Mouse (Mus musculus): ENCODE data around the gene Erc2. TPM values are rescaled to one million over a fixed set of nuclear protein-coding genes. Genes with fewer than 3 reads are reported as not detected.

The Erc2 gene
- polyA plus RNA-seq, 1 experiment from 2014 or later: 2.5 TPM

DNA sequence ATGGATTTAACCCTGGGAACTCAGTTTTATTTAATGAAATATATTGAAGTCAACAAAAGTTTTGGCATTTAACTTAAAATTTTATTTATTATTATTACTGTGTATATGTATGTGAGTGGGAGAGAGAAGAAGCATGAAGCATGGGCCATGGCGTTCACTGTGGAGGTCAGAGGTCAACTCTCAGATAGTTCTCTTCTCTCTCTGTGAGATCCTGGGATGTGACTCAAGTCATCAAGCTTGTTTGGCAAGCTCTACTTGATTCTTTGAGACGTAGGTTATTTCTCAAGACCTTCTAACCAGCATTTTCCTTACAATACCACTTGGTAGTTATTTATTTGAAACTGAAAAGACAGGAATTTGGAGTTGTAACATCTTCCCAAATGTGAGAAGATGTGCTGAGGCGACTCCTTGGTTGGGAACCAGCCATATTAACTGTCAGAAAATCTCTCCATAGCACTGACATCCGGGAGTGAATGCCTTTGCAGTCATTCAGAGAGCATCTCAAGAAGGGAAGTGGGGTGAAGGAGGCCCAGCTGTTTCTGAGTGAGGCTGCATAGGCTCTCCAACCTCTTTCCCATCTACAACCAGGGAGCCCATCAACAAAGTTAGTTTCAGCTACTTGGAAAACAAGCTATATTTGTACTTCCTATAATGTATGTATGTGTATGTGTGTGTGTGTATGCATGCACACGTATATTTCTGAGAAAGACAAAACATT is 299.6 kb downstream of the Erc2 start:
- no peaks in the 10 kb centered on the region for H3K27me3 ChIP-seq
- ChIA-PET CTCF (interaction anchor here (1.4 kb wide), 1 partner anchor 20 kb away, joined by 4 read pairs; no protein-coding TSS in a partner anchor), POLR2A (no interaction called here)
- no peak for TF ChIP-seq CTCF (IDR thresholded peaks at IDR 0.05)
- no peak for DNase-seq (ENCODE audit: low read depth, low spot score)
- in situ Hi-C loops (cut with MboI; ENCODE audit: low pct_unique_long_range_greater_than_20kb): no loop called here
- no peak for ATAC-seq

DNA sequence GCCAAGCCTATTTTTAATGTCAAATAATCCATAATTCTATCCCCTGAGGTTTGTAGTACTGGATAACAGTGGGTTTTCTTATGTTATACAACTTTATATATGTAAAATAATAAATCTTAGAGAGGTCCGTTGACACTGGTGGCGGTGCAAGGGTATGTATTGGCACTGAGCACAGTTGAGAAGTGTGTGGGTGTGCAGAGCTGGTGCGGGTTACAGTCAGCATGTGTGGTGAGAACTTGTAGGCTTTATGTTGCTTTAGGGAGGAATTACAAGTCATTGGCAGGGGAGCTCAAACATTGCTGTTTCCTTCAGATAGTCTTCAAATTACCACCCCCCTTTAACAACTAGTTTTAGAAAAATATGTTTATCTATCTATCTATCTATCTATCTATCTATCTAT is 305.1 kb downstream of the Erc2 start:
- no peak for TF ChIP-seq CTCF (IDR thresholded peaks at IDR 0.05)
- in situ Hi-C loops (cut with MboI; ENCODE audit: low pct_unique_long_range_greater_than_20kb): no loop called here
- ChIA-PET POLR2A (interaction anchor here (0.6 kb wide), 1 partner anchor 33 kb away, joined by 6 read pairs; no protein-coding TSS in a partner anchor), CTCF (no interaction called here)
- ATAC-seq (no peak), DNase-seq (ENCODE audit: low read depth, low spot score) (no peak)
- H3K27me3 ChIP-seq: no peaks in the 10 kb centered on the region

DNA sequence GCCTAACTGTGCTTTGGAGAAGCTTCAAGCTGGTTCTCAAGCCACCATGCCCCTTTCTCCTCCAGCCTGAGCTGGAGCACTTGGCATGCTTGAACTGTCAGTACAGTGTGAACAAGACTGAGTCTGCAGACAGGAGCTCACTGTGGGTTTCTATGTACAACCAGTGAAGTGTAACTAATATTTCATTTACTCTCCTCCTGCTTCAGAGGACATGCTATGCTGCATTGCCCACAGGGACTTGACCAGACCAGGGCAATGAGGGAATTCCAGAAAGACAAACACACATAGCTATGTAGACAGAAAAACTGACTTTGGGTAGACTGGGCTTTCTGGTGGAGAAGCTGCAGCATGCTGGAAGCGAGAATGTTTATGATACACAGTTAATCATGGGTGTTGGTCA is 311.3 kb downstream of the Erc2 start:
- ATAC-seq: peak; percentile 78
- no peak for TF ChIP-seq CTCF (IDR thresholded peaks at IDR 0.05)
- no peaks in the 10 kb centered on the region for H3K27me3 ChIP-seq
- POLR2A ChIA-PET: interaction anchor here (1.4 kb wide), 1 partner anchor 9 kb away, joined by 3 read pairs; no protein-coding TSS in a partner anchor
- CTCF ChIA-PET: interaction anchor here (0.7 to 0.8 kb wide), 2 partner anchors 9 to 15 kb away, joined by 3 read pairs; no protein-coding TSS in a partner anchor
- in situ Hi-C loops (cut with MboI; ENCODE audit: low pct_unique_long_range_greater_than_20kb): no loop called here
- no peak for DNase-seq (ENCODE audit: low read depth, low spot score)

DNA sequence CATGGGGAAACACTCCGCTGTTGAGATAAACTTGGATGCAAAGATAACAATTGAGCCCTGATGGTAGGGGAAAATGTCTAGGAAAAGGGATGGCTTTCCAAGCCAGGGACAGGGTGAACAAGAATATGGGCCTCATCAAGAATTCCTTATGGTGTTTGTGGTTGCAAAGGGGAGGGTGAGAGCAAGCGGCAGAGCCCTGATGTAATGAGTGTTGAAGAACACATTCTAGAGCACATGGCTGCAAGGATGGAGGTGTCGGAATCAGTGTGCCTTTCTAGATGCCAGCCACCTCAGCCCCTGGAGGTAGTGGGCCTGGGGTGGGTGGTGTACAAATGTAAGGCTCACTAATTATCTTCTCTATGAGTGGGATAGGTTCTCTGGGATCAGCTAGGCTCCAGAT is 313.5 kb downstream of the Erc2 start:
- ATAC-seq (no peak), DNase-seq (ENCODE audit: low read depth, low spot score) (no peak)
- CTCF ChIA-PET: interaction anchor here (0.6 kb wide), 1 partner anchor 18 kb away, joined by 3 read pairs; no protein-coding TSS in a partner anchor
- POLR2A ChIA-PET: no interaction called here
- no peak for TF ChIP-seq CTCF (IDR thresholded peaks at IDR 0.05)
- in situ Hi-C loops (cut with MboI; ENCODE audit: low pct_unique_long_range_greater_than_20kb): no loop called here
- no peaks in the 10 kb centered on the region for H3K27me3 ChIP-seq

DNA sequence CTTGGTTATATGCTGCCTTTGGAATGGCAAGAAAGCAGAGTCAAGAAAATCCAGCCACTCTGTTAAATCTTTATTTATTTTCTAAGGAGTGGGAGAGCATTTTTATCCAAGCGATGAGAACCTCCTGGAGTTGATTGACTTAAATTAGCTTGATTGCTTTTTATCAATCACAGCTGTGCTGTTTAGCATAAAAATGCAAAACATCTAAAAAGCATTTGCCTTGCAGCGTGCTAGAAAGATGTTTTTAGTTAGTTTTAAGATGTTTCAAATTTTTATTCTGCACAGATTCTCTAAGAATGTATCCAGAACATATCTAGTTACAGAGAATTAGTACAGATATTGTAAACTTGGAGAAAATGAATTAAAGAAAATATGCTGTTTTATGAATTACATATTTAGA is 315.7 kb downstream of the Erc2 start:
- no peak for TF ChIP-seq CTCF (IDR thresholded peaks at IDR 0.05)
- POLR2A ChIA-PET: no interaction called here
- no peak for DNase-seq (ENCODE audit: low read depth, low spot score)
- in situ Hi-C loops (cut with MboI; ENCODE audit: low pct_unique_long_range_greater_than_20kb): no loop called here
- no peak for ATAC-seq
- H3K27me3 ChIP-seq: no peaks in the 10 kb centered on the region
- CTCF ChIA-PET: interaction anchor here (1.3 kb wide), 1 partner anchor 13 kb away, joined by 3 read pairs; no protein-coding TSS in a partner anchor

DNA sequence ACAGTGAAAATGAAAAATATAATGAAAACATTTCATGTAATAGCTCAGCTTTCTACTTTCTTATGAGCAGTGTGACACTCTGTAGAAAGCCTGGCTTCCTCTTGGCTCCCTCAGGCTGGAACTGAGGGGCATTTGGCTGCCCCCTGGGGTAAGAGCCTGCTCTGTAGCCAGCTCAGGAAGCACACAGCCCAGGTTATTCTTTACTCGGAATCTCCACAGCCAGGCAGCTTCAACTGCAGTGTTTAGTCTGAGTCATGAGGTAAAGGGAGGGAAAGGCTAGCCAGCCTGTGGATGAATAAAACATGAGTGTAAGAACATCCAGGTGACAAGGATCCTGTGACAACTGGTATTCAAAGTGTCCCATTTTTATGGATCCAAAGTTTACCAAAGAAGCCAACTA is 323.0 kb downstream of the Erc2 start:
- no peaks in the 10 kb centered on the region for H3K27me3 ChIP-seq
- no peak for DNase-seq (ENCODE audit: low read depth, low spot score)
- ATAC-seq: no peak
- ChIA-PET CTCF (no interaction called here), POLR2A (no interaction called here)
- in situ Hi-C loops (cut with MboI; ENCODE audit: low pct_unique_long_range_greater_than_20kb): no loop called here
- no peak for TF ChIP-seq CTCF (IDR thresholded peaks at IDR 0.05)

DNA sequence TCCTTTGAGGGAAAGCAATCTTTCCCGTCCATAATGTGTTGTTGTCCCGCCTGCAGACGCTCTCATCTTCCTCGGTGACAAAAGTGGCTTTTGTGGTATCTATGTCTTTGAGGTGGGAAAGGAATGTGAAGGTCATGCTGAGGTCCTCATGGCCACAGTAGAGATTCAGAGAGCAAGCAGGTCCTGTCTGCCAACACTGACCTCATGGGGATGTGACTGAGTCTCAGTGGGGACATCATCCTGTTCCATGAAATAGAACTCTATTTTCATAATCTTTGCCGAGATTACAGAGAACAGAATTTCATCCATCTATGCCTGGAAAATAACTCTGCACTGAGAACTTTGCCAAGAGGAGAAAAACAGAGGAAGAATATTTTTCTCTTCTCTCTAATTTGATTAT is 324.0 kb downstream of the Erc2 start:
- ATAC-seq (no peak), DNase-seq (ENCODE audit: low read depth, low spot score) (no peak)
- no peak for TF ChIP-seq CTCF (IDR thresholded peaks at IDR 0.05)
- ChIA-PET CTCF (interaction anchor here (1.5 kb wide), 1 partner anchor 561 kb away, joined by 3 read pairs; no protein-coding TSS in a partner anchor), POLR2A (no interaction called here)
- in situ Hi-C loops (cut with MboI; ENCODE audit: low pct_unique_long_range_greater_than_20kb): no loop called here
- no peaks in the 10 kb centered on the region for H3K27me3 ChIP-seq

DNA sequence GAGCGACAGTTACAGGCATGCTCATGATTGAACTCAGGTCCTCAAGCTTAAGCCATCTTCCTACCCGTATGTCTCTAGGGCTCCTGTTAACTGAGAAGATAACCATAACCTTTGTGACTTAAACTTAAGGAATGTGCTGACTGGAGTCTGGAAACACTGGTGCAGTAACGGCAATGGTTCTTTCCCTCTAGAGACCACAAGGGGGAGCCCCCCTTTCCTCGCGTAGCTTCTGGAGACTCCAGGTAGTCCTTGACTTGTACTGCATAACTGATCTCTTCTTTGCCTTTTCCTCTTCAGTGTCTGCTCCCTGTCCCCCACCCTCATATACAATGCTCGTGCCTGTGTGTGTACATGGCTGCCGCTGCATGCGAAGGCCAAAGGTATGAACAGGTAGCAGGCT is 326.2 kb downstream of the Erc2 start:
- ChIA-PET POLR2A (no interaction called here), CTCF (interaction anchor here (1.0 kb wide), 1 partner anchor 15 kb away, joined by 3 read pairs; no protein-coding TSS in a partner anchor)
- no peak for ATAC-seq
- peak; percentile 56 for TF ChIP-seq CTCF (IDR thresholded peaks at IDR 0.05)
- DNase-seq (ENCODE audit: low read depth, low spot score): no peak
- in situ Hi-C loops (cut with MboI; ENCODE audit: low pct_unique_long_range_greater_than_20kb): no loop called here
- no peaks in the 10 kb centered on the region for H3K27me3 ChIP-seq

DNA sequence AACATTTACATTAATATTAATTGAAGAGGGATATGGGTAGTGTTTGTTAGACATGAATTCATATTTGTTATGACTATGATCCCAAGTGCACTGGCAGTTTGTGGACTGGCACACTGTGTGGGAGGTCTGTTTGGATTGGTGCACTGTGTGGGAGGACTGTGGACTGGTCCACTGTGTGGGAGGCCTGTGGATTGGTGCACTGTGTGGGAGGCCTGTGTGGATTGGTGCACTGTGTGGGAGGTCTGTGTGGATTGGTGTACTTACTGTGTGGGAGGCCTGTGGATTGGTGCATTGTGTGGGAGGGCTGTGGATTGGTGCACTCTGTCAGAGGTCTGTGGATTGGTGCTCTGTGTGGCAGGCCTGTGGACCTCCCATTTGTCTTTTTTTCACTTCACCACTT is 331.6 kb downstream of the Erc2 start:
- CTCF ChIA-PET: no interaction called here
- TF ChIP-seq CTCF (IDR thresholded peaks at IDR 0.05): no peak
- no peaks in the 10 kb centered on the region for H3K27me3 ChIP-seq
- POLR2A ChIA-PET: no interaction called here
- no peak for ATAC-seq
- DNase-seq (ENCODE audit: low read depth, low spot score): no peak
- in situ Hi-C loops (cut with MboI; ENCODE audit: low pct_unique_long_range_greater_than_20kb): no loop called here

DNA sequence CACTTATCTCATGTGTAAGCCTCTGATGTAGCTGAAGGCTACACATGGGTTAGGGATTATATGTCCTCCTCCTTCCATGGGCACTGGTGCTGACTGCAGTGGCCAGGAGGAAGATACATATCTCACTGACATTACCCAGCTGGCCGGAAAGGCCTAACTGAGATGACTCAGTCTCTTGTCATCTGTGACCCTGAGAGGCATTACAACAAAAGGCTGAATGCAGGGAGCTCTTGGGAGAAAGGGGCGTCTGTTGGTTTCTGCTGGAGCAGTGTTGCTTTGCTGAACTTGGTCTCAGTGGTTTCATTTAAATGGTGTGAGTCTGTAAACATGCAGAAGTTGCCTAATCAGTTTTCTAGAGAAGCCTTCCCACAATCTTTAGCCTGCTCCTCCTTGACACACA is 334.6 kb downstream of the Erc2 start:
- TF ChIP-seq CTCF (IDR thresholded peaks at IDR 0.05): no peak
- POLR2A ChIA-PET: no interaction called here
- ATAC-seq: peak; percentile 86

DNA sequence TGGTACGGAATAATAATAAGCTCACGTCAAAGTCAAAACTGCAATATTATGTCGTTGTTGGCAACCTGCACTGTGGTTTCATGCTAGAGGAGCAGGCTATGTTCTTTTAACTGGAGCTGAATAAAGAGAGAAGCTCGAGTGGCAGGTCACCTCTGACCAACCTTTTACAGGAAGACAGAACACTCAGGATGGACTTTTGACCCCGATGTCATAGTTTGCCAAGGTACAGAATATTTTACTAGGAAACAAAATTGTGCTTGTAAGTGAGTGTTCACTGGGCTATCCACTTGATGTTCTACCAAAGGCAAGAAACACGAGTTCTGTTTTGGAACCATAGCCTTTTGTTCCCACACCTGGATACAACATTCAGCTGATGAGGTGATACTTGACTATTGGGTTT is 351.5 kb downstream of the Erc2 start:
- TF ChIP-seq CTCF (IDR thresholded peaks at IDR 0.05): no peak
- ATAC-seq (no peak), DNase-seq (ENCODE audit: low read depth, low spot score) (no peak)
- POLR2A ChIA-PET: no interaction called here
- no peaks in the 10 kb centered on the region for H3K27me3 ChIP-seq
- in situ Hi-C loops (cut with MboI; ENCODE audit: low pct_unique_long_range_greater_than_20kb): no loop called here
- CTCF ChIA-PET: interaction anchor here (0.9 kb wide), 1 partner anchor 15 kb away, joined by 3 read pairs; no protein-coding TSS in a partner anchor

More for the DNA sequence above, 334.6 kb downstream of the Erc2 start:
- no peak for DNase-seq (ENCODE audit: low read depth, low spot score)
- in situ Hi-C loops (cut with MboI; ENCODE audit: low pct_unique_long_range_greater_than_20kb): no loop called here
- no peaks in the 10 kb centered on the region for H3K27me3 ChIP-seq
- CTCF ChIA-PET: no interaction called here
